Mouse (Mus musculus) lung, postnatal 0 days (tissue): ENCODE measurements at regions not wholly inside any gene's neighbourhood (a gene's known extent, or its start where the extent isn't known, plus 50 kb on each side); places are given as distances from the start of the nearest gene placed in this dataset.

Experiments
- CTCF ChIP-seq: IDR thresholded peaks from 2 replicates; pipeline ENCODE4 v1.5.1; 2016; ENCODE audit warnings: antibody characterized with exemption, mild to moderate bottlenecking
- EP300 ChIP-seq: IDR thresholded peaks from 2 replicates; pipeline ENCODE4 v1.6.1; 2016; ENCODE audit warnings: antibody characterized with exemption, mild to moderate bottlenecking, control low read depth

GRCm38 (mm10) chr14:67146602-67147001 lies 1137.6 kb upstream of the Gulo start:
- TF ChIP-seq CTCF (no peak), EP300 (no peak)
